Mouse (Mus musculus): Measurements from ENCODE around the gene Actn1.

GRCm38 (mm10) chr12:80191806-80192205, 68.4 kb downstream of the Actn1 start:
- TF ChIP-seq JUND (conservative IDR thresholded peaks at IDR 0.05; ENCODE audit: low read depth, low read length) (no peak), POLR2A (IDR thresholded peaks at IDR 0.05; ENCODE audit: low read depth, low read length) (no peak), BHLHE40 (IDR thresholded peaks at IDR 0.05; ENCODE audit: low read depth, low read length) (no peak), CTCF (conservative IDR thresholded peaks at IDR 0.05 in 1 of 2, IDR thresholded peaks at IDR 0.05 in 1 of 2; ENCODE audit: low read depth in 2 of 2, low read length in 2 of 2) (no peak), EP300 (IDR thresholded peaks at IDR 0.05; ENCODE audit: low read length) (no peak), NELFE (IDR thresholded peaks at IDR 0.05; ENCODE audit: low read depth, low read length) (no peak), POLR2AphosphoS2 (IDR thresholded peaks at IDR 0.05; ENCODE audit: low read depth, low read length) (no peak), USF1 (IDR thresholded peaks at IDR 0.05; ENCODE audit: low read depth, low read length) (no peak)
